Mouse (Mus musculus) cerebellum, adult 2 months (tissue): Measurements from ENCODE around the gene Tcf20.

Source experiments
- CTCF ChIP-seq: fragments of 200-500 bp; IDR thresholded peaks from 2 replicates; pipeline ENCODE4 v1.5.1; 2011; ENCODE audit warnings: low read depth, mild to moderate bottlenecking, control low read depth, low read length, moderate library complexity, borderline replicate concordance; ENCODE audit not compliant: insufficient read depth
- POLR2A ChIP-seq: fragments of 200-500 bp; IDR thresholded peaks from 2 replicates; pipeline ENCODE4 v1.6.1; 2011; ENCODE audit warnings: low read length, control low read depth, borderline replicate concordance; ENCODE audit not compliant: insufficient read depth

DNA sequence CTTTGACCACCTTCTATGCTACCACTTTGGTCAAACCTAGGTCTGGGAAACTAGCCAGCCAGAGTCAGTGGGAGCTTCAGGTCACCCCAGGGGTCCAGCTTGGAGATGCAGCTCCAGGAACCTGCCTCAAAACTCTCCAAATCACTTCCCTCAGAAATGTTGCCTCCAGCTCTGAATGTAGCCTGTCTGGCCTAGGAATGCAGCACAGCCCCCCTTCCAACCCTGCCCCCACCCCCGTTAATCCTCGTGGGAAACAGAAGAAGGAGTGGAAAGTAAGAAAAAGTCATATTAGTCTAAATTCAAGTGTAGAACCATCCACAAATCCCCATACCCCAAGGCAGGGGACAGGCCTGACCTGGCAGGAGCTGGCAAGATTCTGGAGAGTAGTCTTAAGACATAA, 79.2 kb downstream of the Tcf20 start:
- TF ChIP-seq CTCF (no peak), POLR2A (no peak)
